Mouse (Mus musculus) bone marrow macrophage, adult 2 months (primary cell): ENCODE data around the gene Birc6.

Source experiments
- CTCF ChIP-seq: IDR thresholded peaks from 2 replicates; pipeline ENCODE4 v1.5.1; 2012; ENCODE audit warnings: low read depth, mild to moderate bottlenecking, low read length, moderate library complexity
- POLR2A ChIP-seq: IDR thresholded peaks from 2 replicates; pipeline ENCODE4 v1.6.1; 2012; ENCODE audit warnings: mild to moderate bottlenecking, low read depth, low read length, borderline replicate concordance

DNA sequence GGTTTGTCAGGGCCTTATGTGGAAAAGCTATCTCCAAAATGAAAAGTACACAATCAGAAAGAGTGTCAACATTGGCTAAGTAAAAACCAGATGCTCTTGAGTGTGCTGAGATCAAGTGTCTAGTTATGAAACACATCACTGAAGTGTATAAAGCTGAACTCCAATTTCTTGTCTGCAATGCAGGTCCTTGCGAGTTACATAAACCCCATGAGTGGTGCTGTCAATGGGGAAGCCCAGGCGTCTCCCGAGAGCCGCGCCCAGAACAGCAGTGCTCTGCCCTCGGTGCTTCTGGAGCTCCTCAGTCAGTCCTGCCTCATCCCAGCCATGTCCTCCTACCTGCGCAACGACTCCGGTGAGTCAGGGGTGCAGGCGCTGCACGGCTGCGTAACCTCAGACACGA, 141.9 kb downstream of the Birc6 start:
- TF ChIP-seq POLR2A: no peak
- no peak for TF ChIP-seq CTCF
